Mouse (Mus musculus) retina, postnatal 7 days (tissue): ENCODE measurements around the gene Crtc3.

Source experiments
- DNase-seq: peaks from one replicate; pipeline ENCODE4 v3.0.0-alpha.2; 2012; ENCODE audit warnings: low read depth, low spot score

Crtc3 gene

DNA sequence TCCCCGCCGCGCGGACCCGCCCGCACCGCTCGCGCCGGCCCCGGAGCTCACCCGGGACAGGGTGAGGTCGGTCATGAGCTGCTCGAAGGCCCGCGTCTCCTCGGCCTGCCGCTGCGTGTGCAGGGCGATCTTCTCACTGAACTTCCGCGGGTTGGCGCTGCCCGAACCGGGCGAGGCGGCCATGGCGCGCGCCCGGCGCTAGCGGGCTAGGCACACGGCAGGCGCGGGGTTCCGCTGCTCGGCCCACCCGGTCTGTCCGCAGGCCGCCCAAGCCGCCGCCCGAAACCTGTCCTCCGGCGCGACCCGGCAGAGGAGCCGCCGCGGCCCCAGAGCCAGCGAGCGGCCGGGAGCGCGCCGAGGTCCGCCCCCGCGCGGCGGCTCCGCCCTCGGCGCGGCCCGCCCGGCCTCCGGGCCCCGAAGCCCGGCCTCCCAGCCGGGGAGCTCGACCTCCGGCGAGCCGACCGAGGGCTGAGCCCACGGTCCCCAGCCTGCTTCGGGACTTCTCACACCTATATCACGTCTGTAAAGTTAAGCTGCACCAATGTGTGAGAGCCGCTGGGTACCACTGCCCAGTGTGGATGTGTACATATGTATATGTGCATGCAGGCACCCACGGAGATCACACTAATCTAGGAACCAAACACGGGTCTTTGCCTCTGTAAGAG is at the start of gene Crtc3:
Crtc3 (minus strand) TSS at position 322 of the 665 bp plus-strand sequence.
- peak; percentile 41 for DNase-seq

DNA sequence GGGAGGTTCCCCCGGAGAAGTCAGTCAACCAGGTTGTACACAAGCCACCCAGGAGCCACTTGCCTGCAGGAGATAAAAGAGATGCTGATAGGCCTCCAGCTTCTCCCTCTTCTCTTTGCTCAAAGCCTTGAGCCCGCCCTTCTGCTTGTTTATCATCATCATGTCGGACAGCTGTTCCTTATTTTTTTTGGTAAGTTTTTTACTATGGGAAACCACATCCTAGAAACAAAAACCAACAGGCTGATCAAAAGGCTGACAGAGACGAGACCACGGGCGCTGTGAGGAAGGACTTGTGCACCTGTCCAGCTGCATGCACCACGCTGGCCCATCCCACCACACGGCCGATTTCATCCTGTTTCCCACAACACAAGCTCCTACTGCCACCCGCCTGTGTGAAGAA is 47.5 kb upstream of the Crtc3 start:
- no peak for DNase-seq

DNA sequence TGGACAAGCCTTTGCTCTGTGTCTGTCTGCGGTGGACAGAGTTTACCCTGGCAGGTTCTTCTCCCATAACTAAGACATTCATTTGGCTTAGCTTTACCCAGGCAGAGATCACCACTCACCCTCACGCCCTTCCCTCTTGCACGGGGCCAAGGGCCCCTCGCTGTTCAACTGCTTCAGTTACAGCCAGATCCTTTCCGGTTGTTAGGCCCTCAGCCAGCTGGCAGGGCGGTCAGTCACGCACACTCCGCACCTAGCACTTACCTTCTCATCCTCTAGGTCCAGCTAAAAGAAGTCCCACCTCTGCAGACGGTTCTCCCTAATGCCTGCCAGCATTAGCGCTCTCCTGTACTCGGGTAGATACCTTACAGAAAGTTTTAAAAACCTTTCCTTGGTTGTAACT is 44.3 kb upstream of the Crtc3 start:
- no peak for DNase-seq

DNA sequence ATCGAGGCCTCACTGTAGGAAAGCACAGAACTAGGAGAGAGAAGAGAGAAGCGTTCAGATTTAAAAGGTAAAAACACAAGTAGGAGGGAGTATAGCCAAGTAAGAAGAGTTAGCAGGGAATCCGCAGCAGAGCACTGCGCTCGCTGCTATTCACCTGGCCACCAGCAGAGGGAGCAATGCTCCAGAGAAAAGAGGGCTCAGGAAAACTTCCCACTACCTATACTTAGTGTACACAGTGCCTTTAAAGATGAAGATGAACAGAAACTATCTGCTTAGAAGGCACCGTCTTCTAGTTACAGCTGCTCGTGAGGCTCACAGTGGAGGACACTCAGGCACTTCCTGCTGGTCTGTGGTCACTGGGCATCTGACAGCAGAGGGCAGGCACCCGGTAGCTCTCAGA is 41.0 kb upstream of the Crtc3 start:
- DNase-seq, result peak; percentile 57

DNA sequence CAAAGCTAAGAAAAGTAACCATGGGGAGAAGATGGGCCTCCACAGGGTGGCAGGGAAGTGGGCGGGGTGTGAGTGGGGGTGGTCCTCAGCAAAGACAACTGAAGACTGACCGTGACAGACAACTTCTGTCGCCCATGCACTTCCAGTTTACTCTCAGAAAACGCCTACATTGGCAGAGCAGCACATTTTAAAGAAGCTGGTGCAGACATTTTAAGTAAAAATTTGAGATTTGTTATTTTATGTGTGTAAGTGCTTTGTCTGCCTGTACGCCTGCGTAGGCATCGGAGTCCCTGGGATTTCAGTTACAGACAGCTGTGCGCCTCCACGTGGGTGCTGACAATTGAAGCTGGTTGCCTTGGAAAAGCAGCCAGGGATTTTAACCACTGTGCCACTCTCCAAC is 32.4 kb upstream of the Crtc3 start:
- no peak for DNase-seq

DNA sequence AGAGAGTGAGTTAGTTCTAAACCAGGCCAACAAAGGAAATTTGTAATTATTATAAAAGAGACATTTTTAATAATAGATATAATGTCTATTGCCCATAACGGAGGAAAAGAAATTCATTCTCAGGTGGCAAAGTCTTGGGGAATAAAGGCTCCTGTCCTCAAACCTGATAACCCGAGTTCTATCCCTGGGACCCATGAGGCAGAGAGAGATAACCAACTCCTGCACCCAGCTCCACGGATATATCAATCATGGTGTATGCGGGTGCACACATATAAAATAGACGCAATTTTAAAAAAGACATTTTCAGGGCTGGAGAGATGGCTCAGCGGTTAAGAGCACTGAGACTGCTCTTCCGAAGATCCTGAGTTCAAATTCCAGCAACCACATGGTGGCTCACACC is 30.9 kb upstream of the Crtc3 start:
- no peak for DNase-seq

DNA sequence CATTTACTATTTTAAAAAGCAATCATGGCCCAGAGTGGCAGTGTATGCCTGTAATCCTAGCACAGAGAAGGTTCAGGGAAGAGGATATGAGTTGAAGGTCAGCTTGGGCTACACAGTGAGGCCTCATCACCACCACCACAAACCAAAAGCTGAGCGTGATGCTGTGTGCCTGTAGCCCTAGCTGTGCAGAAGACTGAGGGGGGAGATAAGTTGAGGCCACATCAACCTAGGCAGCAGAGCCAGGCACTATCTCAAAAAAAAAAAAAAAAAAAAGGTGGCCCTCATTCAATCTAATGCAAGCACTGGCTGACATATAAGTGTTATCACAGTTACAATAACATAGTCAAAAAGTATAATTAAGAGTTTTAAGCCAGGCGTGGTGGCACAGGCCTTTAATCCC is 30.4 kb upstream of the Crtc3 start:
- no peak for DNase-seq

DNA sequence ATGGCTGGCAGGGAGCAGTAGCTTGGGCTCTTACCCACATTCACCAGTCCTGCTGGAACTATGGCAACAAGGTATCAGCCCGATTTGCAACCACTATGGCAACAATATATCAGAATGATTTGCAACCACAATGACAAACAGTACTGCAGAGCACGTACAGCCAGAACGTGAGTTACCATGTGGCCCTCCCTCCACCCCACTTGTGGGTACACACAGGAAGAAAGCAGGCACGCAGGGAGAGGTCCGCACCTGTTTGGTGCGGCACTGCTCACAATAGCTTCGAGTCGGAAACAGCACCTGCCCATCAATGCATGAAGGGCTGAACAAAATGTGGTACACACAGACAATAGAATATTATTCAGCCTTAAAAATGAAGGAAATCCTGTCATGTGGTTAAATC is 29.8 kb upstream of the Crtc3 start:
- DNase-seq, result no peak

DNA sequence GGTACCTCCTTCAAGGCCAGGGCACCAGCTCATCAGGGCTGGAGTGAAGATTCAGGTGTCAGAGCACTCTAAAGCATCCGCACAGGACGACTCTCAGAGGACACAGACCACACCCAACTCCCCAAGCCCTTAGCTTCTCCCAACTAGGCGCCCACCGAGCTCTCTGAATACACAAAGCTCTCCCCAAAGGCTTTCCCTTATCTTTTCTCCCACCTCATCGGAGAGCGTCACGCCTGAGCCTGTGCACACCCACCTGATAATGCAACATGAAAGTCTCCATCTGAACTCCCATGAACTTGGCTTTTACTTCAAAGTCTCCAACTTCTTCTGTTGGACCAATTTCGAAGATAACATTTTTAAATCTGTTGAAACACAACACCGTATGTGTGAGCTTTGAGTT is 28.1 kb upstream of the Crtc3 start:
- DNase-seq, result no peak

DNA sequence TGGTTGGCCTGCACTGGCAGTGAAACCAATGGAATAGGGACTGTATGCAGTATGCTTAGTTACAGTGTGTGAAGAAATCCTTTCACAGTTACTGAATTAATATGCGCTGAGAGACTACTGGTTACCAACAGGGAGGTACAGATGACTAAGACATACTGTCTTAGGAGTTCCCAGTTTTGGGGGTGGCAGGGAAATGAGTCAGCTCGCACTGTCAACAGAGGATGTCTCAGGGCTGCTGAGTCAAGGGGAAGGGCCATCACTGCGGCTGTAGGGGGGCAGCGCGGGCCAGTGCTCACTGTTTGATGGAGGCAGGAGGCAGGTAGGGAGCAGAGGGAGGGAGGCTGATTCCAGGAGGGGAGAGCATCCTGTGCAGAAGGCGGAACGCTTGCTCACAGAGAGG is 26.6 kb upstream of the Crtc3 start:
- no peak for DNase-seq

DNA sequence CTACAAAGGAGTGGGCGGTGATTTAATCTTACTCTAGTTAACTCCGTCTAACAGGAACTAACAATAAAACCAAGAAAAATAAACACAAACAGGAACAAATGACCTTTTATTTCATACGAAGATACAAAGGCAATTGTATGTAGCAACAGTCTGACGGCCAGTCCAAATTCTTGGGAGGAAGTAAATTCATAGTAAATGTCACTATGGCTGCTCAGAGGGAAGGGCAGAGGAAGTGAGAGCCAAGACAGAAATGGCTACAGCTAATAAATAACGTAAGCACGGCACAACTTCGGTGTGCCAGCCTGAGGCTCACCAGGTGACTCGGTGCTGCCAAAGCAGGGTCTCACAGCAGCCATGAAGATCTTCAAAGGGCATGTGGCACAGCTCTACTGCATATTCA is 22.8 kb upstream of the Crtc3 start:
- no peak for DNase-seq

DNA sequence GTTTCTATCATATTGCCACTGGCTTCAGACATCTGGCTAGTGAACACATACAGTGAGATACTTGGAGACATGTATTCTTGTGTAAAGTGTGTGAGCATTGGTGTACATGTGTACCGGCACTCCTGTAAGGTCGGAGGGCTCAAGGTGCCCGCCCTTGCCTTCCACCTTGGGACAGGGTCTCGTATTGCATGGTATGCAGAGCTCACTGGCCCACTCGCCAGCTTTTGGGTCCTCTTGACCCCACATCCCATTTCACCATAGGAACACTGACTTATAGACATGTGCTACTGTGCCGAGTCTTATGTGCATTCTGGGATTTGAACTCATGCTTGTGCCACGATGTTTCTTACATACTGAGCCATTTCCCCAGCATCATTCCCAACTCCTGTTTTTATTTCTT is 21.7 kb upstream of the Crtc3 start:
- DNase-seq, result no peak

DNA sequence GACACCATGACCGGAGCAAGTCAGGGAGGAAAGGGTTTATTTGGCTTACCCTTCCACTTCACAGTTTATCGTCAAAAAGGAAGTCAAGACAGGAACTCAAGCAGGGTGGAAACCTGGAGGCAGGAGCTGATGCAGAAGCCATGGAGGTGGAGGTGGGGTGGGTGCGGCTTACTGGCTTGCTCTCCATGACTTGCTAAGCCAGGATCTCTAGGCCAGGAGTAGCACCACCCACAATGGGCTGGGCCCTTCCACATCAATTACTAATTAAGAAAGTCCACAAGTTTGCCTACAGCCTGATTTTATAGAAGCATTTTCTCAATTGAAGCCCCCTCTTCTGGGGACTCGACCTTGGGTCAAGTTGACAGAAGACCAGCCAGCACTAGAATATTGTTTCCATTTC is 15.4 kb upstream of the Crtc3 start:
- no peak for DNase-seq

DNA sequence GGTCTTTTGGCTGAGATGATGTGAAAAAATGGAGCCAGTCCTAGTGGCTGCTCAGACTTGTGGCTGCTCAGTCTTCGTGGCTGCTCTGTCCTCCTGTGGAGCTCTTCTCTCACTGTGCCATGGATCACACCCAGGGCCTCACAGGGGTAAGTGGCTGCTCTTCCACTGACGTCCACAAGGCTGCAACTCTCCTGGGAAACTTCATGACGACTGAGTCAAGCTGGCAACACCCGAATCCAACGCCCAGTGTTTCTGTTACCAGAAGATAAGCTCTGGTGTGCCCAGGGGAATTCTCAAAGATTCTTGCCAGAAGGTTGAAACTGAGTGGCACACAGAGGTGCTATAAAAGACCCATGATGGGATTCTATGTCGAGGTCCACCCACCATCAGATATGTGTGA is 13.8 kb upstream of the Crtc3 start:
- DNase-seq, result no peak

DNA sequence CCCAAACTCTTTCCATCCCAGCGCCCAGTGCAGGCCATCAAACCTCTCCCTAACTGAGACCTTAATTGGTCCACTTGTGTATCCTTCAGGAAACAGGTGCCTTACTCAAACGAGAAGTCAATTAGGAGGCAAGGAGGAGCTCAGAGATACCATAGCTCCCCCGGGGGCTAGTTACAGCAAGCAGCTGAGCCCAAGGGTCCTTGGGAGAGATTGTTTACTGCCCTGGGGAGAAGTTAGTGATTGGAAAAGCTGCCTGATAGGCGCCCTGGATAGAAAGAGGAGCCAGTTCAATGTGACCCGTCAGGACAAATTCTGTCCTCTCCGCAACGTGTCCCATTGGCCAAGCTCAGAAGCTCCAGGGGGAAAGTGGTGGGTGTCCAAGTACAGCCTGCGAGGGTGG is 11.0 kb upstream of the Crtc3 start:
- DNase-seq, result no peak

DNA sequence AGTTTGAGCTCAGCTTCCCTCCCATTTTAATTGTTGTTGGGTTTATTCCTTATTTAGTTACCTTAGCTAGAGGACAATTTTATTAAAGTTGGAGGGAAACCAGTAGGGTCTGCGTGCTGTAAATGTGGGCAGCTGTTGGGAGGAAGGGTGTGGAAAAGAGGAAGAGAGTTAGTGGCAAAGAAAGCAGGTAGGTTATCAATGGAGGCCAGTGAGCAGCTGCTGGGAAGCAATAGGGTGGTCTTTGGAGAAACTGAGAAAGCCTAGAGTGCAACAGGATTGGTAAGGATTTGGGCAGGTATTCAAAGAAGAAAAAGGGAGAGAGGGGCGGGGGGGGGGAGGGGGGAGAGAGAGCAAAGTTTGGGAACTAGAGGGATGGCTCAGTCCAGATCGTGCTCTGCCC is 10.3 kb upstream of the Crtc3 start:
- DNase-seq, result no peak

DNA sequence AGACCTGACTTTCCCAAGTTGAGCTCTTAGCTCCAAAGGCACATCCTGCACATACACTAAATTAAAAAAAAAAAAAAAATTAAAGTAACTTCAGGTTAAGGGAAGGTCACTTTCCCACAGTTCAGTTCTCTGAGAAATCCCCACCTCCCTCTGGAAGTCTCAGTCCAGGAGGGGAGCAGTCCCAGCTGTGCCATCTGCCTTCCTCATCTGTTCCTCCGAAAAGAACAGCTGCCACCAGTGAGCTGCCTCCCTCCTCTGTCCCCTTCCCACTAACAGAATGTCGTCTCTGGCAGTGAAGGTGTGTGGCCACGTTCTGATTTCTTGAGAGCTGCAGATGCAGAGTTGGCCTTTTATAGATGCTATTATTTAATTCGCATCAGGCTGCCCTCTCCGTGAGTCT is 9.2 kb upstream of the Crtc3 start:
- DNase-seq, result no peak

DNA sequence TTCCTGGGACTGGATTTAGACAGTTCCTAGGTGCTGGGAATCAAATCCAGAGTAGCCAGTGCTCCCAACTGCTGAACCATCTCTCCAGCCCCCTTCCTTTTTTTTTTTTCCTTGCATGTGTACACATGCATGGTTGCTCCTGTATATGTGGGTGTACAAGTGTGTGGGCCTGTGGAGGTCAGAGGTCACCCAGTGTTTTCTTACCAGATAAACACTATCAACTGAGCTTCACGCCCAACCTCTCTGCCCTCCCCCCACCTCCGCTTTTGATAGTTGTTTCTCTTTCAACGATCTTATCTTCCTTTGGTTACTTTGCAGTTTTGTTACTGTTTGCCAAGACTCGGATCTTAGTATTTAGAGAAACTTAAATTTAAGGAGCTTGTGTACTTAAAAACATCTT is 8.2 kb upstream of the Crtc3 start:
- DNase-seq, result no peak

DNA sequence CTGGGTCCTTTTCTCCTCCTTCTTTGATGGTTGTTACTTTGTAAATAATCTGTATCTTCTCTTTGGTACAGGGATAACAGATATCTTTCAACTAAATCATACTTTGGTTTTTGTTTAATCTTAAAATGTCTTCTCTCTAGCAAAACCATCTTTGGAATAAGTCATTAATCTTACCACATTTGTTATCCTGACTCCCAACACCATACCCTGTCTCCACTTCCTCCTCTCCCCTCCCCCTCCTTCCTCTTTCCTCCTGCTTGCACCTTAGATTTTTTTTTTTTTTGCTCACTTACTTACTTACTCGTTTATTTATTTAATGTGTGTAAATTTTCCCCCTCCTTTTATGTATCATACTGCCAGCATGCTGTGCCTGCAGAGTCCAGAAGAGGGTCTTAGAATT is 7.7 kb upstream of the Crtc3 start:
- no peak for DNase-seq

DNA sequence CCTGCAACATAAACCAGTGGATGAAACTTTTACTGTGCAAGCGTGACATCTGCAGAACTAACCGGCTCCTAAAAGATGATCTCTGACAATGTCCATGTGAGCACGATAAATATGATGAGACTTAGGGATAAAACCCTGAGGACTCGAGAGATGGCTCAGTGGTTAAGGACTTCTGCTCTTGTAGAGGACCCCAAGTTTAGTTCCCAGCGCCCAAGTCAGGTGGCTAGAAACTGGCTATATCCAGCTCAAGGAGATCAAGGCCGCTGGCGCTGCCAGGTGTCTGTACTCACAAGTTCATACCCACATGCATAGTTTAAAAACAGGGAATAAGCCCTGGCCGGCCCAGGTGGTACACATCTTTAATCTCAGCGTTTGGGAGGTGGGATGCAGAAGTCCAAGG is 3.8 kb upstream of the Crtc3 start:
- DNase-seq, result no peak

DNA sequence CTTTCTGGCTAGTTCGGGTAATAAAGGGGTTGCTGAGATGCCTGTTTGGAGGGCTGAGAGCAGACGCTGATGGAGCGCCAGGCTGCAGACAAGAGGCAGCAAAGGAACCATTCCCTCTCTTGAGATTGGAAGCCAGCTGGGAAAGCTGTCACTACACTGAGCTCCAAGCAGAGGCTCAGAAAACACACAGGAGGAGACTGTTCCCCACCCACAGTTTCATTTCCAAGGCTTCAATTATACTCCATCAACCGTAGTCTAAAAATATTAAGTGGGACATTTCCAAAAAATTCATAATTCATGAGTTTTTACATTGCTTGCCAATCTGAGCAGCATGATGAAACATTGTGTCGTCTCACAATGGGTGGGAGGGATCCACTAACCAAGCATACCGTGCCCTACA is 2.5 kb upstream of the Crtc3 start:
- no peak for DNase-seq

DNA sequence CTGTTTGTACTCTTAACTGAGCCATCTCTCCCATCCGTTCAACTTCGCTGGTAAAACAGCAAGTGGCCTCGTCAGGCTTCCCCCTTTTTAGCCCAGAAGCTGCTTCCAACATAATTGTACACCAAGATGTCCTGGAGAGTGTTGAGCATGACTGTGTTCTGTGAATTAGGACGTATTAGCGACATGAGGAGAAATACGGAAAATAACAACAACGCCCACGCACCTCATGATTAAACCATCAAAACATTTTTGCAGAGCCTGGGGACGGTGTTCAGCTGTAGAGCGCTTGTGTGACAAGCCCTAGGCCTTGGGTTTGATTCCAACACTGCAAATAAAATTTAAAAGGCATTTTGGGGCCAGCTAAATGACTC is 529 bp upstream of the Crtc3 start:
- no peak for DNase-seq

DNA sequence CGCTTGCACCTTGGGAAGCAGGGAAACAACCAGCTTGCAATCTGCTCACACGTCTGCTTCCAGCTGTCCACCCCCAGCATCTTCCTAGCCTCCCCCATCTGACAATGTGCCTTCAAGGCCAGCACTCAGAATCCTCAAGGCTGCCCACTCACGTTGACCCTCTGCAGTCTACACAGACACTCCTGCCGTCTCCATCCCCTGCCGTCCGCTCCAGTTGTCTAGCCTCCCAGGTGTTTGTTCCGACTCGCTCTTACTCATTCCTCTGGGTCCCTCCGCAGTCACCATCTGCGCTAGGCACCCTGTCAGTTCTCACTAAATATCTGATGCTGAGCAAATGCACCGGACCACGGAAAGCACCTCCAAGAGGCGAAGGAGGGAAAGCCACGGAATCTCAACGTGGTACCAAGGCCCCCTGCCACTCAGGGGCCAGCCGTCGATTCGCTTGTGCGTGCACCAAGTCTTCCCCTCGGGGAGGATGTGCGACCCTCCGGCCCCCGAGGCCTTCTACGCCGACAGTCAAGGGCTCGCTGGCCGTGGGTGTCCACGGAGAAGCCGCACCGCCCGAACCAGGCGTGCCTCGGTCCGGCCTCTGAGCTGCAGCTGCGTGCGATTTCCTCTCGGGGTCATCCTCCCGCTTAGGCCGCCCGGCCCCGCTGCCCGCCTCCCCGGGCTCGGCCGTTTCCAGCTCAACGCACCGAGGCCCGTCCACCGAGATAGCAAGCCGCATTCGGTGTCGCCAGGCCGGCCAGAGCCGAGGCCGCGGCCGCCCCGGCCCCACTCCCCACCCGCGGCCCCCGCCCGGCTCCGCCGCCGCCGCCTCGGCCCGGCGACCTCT is 739 bp downstream of the Crtc3 start:
- peak; percentile 39 for DNase-seq

DNA sequence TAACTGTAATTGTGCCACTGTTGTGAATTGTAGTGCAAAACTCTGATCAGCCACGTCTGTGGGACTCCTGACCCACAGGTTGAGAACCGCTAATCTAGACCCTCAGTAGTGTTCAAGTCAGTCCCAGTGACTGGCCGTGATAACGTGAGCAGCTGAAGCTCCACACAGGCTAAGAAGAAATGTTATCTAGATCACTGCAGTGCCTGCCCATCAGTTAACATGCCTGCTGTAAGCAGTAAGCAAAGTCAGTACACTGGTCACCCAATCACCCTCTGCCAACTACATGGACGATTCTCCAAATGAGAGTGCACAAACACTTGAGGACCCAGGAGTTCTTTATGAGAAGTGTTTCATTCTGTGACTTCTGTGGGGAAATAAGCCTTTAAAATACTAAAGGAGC is 3.0 kb downstream of the Crtc3 start:
- DNase-seq, result no peak
